Mouse (Mus musculus) retina, postnatal 7 days (tissue): ENCODE measurements around the gene Kcnc1.

ENCODE experiments used
- DNase-seq: peaks from one replicate; pipeline ENCODE4 v3.0.0-alpha.2; 2012; ENCODE audit warnings: low read depth, low spot score

Kcnc1 gene

GRCm38 (mm10) chr7:46396231-46396927 is at the start of gene Kcnc1:
TSS of gene Kcnc1 (plus strand) at chr7:46396497.
- DNase-seq: peak; percentile 78

GRCm38 (mm10) chr7:46347692-46348091 is 48.6 kb upstream of the Kcnc1 start:
- no peak for DNase-seq

- peak; percentile 25 for DNase-seq
Observed at GRCm38 (mm10) chr7:46348813-46349212, 47.5 kb upstream of the Kcnc1 start.

- no peak for DNase-seq
Observed at GRCm38 (mm10) chr7:46350119-46350702, 46.1 kb upstream of the Kcnc1 start.

DNA sequence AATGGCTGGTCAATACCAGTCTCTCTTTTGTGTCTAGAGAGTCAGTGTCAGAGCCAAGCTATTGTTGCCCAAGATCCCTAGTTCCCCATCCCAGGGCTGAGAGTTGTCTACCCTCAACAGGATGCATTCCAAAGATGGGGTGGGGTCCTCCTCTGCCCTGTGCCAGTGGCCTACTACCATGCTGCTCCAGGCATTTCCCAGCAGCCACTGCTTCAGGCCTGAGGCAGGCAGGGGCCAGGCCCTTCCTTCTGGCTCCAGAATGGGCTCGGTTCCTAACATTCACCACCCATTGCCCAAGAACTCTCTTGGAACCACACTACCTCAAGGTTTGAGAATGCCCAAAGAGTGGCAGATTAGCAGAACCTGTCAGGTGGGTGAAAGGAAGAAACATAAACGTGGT is 43.5 kb upstream of the Kcnc1 start:
- DNase-seq: no peak

DNA sequence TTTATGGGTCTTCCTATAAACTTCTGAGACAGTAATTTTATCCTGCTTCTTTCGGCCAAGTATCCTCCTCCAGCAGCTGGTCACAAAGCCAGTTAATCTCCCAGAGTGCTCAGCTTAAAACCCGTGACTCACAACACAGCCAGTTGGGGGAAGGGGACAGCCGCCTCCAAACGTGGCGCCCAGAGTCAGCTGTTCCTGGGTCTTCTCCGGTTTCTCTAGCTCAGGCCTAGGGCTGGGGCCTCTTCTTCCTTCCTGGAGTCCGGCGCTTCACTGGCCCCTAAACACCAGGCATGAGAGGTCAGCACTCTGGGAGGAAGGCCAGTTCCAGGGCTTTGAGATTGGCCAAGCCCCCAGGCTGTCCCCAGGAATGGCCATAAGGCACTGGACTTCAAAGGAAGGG is 43.1 kb upstream of the Kcnc1 start:
- no peak for DNase-seq

GRCm38 (mm10) chr7:46353875-46354274 is 42.4 kb upstream of the Kcnc1 start:
- DNase-seq: no peak

- no peak for DNase-seq
Observed at GRCm38 (mm10) chr7:46361776-46362175, 34.5 kb upstream of the Kcnc1 start.

DNA sequence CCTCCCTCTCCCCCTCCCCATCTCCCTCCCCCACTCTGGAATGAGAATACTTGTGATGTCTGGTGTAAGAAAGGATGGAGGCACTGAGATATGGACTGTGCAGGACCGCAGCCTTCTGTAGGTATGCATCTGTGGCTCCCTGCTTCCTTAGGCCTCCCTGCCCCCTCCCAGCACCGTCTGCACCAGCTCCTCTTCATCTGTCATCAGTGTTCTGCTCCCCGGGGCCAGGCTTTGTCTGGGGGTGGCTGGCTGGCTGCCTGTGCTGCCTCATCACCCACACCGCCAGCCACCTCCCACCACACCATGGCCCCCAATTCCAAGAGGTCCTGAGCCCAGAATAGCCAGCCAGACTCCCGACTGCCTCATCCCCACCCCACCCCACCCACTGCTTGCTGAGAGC is 32.1 kb upstream of the Kcnc1 start:
- DNase-seq: no peak

GRCm38 (mm10) chr7:46365810-46366209 is 30.5 kb upstream of the Kcnc1 start:
- no peak for DNase-seq

- no peak for DNase-seq
Observed at GRCm38 (mm10) chr7:46371104-46371503, 25.2 kb upstream of the Kcnc1 start.

DNA sequence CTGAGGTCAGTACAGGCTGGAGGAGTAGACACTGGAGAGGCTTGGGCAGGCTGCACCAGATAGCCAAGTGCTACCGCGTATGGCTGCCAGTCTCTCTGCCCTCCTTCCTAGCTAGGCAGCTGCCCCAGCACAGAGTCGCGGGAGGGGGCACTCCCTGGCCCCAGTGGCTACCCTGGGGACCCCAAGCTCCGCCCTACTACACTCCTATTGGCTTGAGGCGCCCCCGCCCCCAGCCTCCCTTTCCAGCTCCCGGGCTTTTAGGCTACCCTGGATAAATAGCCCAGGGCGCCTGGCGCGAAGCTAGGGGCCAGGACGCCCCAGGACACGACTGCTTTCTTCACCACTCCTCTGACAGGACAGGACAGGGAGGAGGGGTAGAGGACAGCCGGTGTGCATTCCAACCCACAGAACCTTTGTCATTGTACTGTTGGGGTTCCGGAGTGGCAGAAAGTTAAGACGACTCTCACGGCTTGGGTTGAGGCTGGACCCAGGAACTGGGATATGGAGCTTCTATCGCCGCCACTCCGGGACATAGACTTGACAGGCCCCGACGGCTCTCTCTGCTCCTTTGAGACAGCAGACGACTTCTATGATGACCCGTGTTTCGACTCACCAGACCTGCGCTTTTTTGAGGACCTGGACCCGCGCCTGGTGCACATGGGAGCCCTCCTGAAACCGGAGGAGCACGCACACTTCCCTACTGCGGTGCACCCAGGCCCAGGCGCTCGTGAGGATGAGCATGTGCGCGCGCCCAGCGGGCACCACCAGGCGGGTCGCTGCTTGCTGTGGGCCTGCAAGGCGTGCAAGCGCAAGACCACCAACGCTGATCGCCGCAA is 19.9 kb upstream of the Kcnc1 start, which contains the start of gene Myod1:
TSS of gene Myod1 (plus strand) at position 303 of the 836 bp plus-strand sequence.
- no peak for DNase-seq

DNA sequence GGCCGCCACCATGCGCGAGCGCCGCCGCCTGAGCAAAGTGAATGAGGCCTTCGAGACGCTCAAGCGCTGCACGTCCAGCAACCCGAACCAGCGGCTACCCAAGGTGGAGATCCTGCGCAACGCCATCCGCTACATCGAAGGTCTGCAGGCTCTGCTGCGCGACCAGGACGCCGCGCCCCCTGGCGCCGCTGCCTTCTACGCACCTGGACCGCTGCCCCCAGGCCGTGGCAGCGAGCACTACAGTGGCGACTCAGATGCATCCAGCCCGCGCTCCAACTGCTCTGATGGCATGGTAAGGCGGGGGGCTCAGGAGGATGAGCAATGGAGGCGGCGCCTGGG is 19.3 kb upstream of the Kcnc1 start:
- DNase-seq: no peak

DNA sequence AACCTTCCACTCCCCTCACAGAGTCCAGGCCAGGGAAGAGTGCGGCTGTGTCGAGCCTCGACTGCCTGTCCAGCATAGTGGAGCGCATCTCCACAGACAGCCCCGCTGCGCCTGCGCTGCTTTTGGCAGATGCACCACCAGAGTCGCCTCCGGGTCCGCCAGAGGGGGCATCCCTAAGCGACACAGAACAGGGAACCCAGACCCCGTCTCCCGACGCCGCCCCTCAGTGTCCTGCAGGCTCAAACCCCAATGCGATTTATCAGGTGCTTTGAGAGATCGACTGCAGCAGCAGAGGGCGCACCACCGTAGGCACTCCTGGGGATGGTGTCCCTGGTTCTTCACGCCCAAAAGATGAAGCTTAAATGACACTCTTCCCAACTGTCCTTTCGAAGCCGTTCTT is 18.2 kb upstream of the Kcnc1 start:
- no peak for DNase-seq

- peak; percentile 53 for DNase-seq
Observed at GRCm38 (mm10) chr7:46378983-46379382, 17.3 kb upstream of the Kcnc1 start.

DNA sequence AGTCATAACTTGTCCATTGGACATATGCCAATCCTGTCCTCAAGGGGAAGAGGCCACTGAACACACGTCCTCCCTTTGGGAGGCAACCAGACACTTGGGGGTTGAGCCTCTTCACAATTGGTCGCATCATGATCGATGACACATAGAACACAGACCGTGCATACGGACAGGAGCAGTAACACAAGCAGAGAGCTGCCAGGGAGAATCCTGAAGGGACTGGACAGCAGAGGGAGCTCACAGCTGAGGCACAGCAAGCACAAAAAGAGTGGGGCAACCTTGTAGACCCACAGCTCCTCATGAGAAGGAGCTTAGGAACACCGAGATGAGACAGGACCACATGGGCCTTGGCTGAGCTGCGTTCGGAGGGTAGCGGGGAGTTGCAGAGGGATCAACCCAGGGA is 15.7 kb upstream of the Kcnc1 start:
- DNase-seq: no peak

DNA sequence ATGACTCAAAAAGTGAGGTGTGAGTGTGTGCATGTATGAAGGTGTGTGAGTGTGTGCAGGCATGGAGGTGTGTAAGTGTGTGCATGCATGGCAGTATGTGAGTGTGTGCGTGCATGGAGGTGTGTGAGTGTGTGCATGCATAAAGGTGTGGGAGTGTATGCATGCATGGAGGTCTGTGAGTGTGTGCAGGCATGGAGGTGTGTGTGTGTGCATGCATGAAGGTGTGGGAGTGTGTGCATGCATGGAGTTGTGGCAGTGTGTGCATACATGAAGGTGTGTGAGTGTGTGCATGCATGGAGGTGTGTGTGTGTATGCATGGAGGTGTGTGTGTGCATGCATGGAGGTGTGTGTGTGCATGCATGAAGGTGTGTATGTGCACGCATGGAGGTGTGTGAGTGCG is 8.9 kb upstream of the Kcnc1 start:
- DNase-seq: no peak

DNA sequence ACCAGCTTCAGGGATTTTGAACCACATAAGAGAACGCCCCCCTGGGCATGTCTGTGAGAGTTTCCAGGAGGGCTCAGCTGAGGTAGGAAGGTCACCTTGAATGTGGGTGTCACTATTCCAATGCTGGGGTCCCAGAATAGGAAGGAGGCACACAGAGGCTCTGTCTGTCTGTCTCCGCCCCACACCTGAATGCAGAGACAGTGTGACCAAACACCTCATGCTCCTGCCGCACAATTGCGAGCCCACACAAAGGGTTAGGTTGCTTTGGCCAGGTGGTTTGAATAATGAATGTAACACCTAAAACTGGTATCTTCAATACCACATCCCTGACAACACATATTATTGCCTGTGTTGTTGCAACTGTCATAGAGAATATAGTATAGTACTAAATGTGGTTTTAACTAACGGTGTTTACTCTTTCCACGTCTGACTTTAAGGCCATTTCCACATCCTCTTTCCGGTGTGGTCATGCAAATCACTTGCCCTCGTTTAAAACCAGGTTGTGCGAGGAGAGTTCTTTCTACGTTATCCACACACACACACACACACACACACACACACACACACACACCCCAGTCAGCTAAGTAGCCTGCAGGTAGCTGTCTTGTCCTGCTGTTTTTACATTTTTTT is 6.7 kb upstream of the Kcnc1 start:
- no peak for DNase-seq

DNA sequence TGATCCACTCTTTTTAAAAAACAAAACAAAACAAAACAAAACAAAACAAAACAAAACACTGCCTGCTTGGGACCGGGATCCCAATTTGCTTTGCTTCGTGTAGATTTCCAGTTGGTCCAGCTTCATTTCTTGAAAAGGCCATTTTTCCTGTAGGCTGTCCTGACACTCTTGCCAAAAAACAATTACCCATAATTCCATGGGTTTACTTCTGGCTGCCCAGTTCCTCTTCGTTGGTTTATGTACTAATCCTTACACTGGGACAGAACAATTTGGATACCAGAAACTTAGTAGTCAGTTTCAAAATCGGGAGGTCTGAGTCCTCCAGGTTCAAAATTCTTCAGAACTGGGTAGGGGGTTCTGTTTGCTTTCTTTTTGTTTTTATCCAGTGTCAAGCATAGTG is 6.1 kb upstream of the Kcnc1 start:
- no peak for DNase-seq

DNA sequence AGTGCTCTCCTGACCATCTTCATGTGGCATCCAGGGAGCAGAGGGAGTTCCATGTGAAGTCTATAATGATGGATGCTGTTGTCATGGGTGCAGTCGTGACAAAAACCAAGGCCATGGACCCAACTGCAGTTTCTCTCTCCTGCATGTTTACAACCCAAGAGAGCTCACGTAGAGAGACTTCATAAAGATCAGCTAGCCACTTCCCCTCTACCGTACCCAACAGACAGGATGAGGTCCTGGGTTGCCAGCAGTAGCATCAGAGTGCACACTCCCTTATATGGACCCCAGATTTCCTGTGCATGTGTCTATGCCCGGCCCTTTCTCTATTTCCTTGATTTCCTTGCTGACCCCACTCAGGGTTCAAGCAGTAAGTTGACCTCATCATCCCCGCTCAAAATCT is 4.6 kb upstream of the Kcnc1 start:
- no peak for DNase-seq

GRCm38 (mm10) chr7:46393116-46393515 is 3.2 kb upstream of the Kcnc1 start:
- peak; percentile 86 for DNase-seq
